Comparison of ENCODE assay signal across 8 mouse cellular contexts in the genomic region with DNA sequence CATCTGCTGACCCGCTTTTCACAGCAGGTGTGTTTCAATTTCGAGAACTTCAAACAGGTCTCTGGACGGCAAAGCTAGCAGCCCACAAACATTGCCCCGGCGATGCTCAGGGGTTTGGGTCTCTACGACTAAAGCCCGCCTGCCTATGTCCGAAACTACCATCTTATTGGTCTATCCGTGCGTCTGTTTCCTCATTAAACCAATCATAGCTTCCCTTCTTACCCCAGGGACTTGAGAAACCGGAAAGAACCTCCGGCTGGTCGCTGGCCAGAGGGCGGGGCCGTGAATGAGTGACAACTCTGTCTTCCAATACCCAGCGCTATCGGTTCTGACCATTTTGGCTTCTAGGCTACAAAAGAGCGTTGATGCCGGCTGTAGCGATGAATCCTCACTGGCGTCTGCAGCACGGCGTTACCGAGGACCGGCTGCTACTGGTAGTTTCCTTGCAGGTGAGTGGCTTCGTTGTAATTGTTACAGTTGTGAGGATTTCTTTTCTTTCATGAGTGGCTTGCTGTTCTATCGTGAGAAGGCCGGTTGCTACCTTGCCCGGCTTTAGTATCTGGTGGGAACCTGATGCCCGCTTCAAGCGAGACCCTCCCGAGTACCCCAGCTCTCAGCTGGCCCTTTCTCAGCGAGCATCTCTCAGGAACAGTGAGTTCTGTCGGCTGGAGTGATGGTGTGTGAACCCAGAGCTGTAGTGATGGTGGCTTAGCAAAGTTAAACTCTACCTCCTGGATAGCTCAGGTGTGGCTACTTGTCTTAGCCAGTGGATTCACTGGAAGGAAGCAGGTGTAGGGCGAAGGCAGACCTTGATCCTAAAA. TPM values are rescaled to one million over a fixed set of nuclear protein-coding genes. Genes with fewer than 3 reads are reported as not detected.
DNase-seq lines count a peak whose midpoint lies in the region; ATAC-seq lines count a peak whose summit lies in the region.

A gene (plus strand): TSS at position 234 of the 821 bp plus-strand sequence.

- H3K79me2 ChIP-seq in macrophage (ENCODE audit: inconsistent target): 0 out of 2 replicates have a peak, but pooled peaks cover 4% of the 10 kb centered on the region

- DNase-seq in WW6 (ENCODE audit: low read depth, low spot score): peak; percentile 90
- peak; percentile 99 to 100 for DNase-seq in cerebellum, postnatal 4 days (ENCODE audit: low spot score in 2 of 2)
- DNase-seq in gastrocnemius, adult 18-20 months (ENCODE audit: low spot score): peak; percentile 100
- DNase-seq in left cerebral cortex, adult 18-20 months (ENCODE audit: low spot score in 2 of 2): peak; percentile 99
- DNase-seq in right cerebral cortex, adult 18-20 months: peak; percentile 99
- peak; percentile 95 for DNase-seq in urinary bladder, postnatal 10 days (ENCODE audit: low spot score)

- peaks cover 31% of the 10 kb centered on the region for H3K4me1 ChIP-seq in hindbrain, embryonic 16.5 days (ENCODE audit: control insufficient read depth, insufficient read depth, low read depth, low read length)

- H3K9ac ChIP-seq in hindbrain, embryonic 16.5 days (ENCODE audit: low read depth, low read length): peak within 1 kb of the TSS; percentile 78

- peak; percentile 99 for ATAC-seq in hindbrain, embryonic 16.5 days

- under 1% methylated on average over 35 of the region's 35 CpGs for WGBS in hindbrain, embryonic 16.5 days
- WGBS in macrophage (ENCODE audit: missing documents): 1% methylated on average over 35 of the region's 35 CpGs

- peak within 1 kb of the TSS; percentile 52 for H3K4me3 ChIP-seq in hindbrain, embryonic 16.5 days (ENCODE audit: low read length)
- peak within 1 kb of the TSS; percentile 82 for H3K4me3 ChIP-seq in macrophage (ENCODE audit: inconsistent target)

- H3K27ac ChIP-seq in hindbrain, embryonic 16.5 days (ENCODE audit: low read depth, low read length): peak within 1 kb of the TSS; percentile 76
- 0 out of 2 replicates have a peak within 1 kb of the TSS, but pooled peaks have one; percentile 13 for H3K27ac ChIP-seq in macrophage

- no peaks in the 10 kb centered on the region for H3K9me3 ChIP-seq in hindbrain, embryonic 16.5 days (ENCODE audit: control insufficient read depth, low read length)

- H3K36me3 ChIP-seq in hindbrain, embryonic 16.5 days (ENCODE audit: control insufficient read depth, insufficient read depth, low read length): no peaks in the 10 kb centered on the region
- no peaks in the 10 kb centered on the region for H3K36me3 ChIP-seq in macrophage (ENCODE audit: inconsistent target)

- no peaks in the 10 kb centered on the region for H3K27me3 ChIP-seq in hindbrain, embryonic 16.5 days (replicated peaks; ENCODE audit: control insufficient read depth, insufficient read depth, low read length)

- peak within 1 kb of the TSS; percentile 83 for H3K4me2 ChIP-seq in hindbrain, embryonic 16.5 days (ENCODE audit: low read length)

RNA-seq across cellular contexts. Expression of the gene that starts here (rescaled TPM):
- 100 to 1,000 TPM in 1 of 2 experiments, 10 to 100 TPM in 1; 97.7 to 105 TPM for total RNA-seq in gastrocnemius, adult 18-20 months (2021)
- 90.9 and 93.4 TPM in 2 replicates for polyA plus RNA-seq in hindbrain, embryonic 16.5 days (2015; fragmentation: Nextera tagmentation; extraction: Ambion mirVana)
- total RNA-seq in left cerebral cortex, adult 18-20 months (2021): 10 to 100 TPM; 58.5 to 66.9 TPM
- total RNA-seq in macrophage (2018; cell fraction: chromatin; rRNA removed): 10 to 100 TPM in 1 of 26 experiments, 1 to 10 TPM in 23, under 1 TPM in 1, not detected in 1; 0.62 to 11.0 (median 4.0) TPM
- 1 to 10 TPM; 4.3 to 9.7 (median 7.8) TPM for total RNA-seq in macrophage (2018; cell fraction: cytosol; rRNA removed)
- total RNA-seq in macrophage (2018; cell fraction: nucleus; rRNA removed): 10 to 100 TPM in 2 of 26 experiments, 1 to 10 TPM in 24; 1.4 to 11.1 (median 4.1) TPM
- 7.3 to 9.9 TPM (median 8.1 TPM) in 3 replicates for polyA plus RNA-seq in macrophage (2018)

Comparison
In these comparisons a context has a peak if more than half of its experiments do, and no peak if none do; other contexts are left out.
1. Peak in every context shown above with its lines: DNase-seq, ATAC-seq, H3K4me3 ChIP-seq and H3K27ac ChIP-seq.